Mouse (Mus musculus): ENCODE results near the gene Carns1.
"Not testable (repeated sequence)": the region's sequence is repeated elsewhere in the genome, so short reads cannot be mapped to it uniquely, and the experiment has no call there.

Carns1 gene

DNA sequence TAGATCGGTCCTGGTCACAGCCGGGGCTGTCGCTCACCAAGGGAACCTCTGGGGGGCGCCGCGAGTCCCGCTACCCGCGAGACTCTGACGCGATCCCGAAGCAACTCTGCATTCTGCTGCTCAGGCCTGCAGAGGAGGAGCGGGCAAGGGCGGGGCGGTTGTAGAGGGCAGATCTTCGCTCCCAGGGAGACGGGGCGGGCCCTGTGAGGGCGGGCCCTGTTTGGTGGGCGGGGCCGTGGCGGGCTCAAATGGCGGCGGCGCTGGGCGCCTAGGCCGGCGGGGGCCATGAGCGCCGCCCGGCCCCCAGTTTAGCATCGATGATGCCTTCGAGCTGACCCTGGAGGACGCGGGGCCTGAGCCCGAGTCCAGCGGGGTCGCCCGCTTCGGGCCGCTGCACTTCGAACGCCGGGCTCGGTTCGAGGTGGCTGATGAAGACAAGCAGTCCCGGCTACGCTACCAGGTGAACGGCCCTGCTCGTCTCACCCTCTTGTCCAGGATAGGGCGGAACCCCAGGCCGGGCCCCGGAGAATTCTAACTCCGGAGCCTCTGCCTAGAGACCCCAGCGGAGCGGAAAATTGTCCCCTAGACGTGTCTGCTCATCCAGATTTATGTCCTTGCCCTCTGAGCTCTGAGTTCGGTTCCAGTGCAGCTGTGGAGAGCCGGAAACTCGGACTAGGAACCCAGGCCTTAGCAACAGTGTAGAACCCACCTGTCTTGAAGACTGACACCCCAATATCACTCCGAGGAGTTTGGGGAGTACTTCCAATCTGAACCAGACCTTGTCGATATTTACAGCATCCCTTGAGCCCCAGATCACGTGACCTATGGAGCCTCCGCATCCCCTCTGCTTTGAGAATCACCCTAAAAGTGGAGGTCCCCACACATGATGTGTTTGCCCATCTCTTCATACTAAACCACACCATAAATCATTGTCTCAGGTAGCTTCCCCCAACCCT, 49.3 kb downstream of the Carns1 start, which contains the start of gene Aip:
Gene Aip, minus strand, starts transcription at position 118 of the 956 bp plus-strand sequence.
- peak; percentile 100 for DNase-seq

DNA sequence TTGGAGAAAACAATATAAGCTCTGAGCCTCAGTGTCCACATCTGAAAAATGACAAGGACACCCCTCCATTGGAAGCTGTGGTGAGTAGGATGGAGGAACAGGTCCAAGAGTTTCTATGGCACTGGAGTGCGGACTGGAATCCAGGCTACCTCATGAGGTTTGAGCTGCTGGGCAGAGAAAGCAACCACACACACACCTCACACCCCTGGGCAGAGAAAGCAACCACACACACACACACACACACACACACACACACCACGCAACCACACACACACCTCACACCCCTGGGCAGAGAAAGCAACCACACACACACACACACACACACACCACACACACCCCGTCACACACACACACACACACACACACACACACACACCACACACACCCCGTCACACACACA, 50.0 kb downstream of the Carns1 start:
- DNase-seq = not testable (repeated sequence)

DNA sequence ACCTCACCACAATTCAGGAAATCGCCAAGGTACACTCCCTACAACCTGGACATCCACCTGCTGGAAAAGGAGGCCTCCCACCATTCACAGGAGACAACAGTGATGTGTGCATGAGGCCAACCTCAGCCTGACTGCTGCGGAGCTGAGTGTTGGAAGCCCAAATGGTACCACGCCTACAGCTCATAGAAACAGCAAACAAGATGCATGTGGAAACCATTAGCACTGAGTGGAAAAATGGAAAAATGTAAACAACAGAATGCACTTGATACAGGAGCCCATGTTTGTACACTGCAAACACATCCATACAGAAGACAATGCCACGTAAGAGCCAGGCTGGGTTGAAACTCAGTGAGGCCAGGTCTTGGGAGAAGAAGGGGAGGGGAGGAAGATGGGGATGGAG, 50.8 kb downstream of the Carns1 start:
- no peak for DNase-seq

DNA sequence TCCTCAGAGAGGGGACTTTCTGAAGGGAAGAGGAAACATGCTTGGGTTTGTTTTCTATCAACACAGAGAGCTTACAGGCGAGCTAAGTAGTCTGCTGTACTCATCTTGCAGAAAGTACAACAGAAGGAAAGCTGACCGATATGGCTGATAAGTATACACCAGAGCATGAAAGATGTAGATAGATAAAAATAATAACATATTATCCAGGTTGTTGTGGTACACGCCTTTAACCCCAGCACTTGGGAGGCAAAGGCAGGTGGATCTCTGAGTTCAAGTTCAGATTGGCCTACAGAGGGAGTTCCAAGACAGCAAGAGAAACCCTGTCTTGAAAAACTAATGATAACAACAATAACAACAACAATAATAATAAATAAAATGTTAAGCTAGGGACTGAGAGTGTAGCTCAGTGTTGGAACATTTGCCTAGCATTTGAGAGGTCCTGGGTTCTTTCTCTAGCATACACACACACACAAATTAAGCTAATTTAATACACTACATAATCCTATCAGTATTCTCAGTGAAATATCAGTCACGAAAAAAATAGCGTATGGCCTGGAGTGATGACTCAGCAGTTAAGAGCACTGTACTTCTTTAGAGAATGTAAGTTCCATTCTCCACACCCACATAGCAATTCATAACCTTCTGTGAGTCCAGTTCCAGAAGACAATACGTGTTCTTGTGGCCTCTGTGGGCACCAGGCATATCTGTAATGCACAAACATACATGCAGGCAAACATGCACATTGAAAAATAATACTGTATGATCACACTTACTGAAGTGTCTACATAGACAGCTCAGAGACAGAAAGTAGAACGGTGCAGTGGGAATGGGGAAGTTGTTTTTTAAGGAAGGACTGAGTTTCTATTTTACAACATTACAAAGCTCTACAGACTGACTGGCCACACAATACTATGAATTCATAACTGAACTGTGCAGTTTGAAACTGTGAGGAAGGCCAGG, 52.6 kb downstream of the Carns1 start:
- DNase-seq = no peak

DNA sequence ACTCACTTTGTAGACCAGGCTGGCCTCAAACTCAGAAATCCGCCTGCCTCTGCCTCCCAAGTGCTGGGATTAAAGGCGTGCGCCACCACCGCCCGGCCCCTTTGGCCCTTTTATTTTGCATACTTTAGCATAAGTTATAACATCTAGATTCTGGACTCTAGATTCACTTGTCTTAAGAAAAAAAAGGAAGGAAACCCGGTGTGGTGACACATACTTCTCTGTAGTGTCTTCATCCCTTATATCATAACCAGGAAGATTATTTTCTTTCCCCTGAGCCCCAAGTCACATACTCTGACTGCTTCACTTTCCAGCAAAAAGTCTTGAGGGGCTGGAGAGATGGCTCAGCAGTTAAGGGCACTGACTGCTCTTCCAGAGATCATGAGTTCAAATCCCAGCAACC, 53.4 kb downstream of the Carns1 start:
- DNase-seq = not testable (repeated sequence)

DNA sequence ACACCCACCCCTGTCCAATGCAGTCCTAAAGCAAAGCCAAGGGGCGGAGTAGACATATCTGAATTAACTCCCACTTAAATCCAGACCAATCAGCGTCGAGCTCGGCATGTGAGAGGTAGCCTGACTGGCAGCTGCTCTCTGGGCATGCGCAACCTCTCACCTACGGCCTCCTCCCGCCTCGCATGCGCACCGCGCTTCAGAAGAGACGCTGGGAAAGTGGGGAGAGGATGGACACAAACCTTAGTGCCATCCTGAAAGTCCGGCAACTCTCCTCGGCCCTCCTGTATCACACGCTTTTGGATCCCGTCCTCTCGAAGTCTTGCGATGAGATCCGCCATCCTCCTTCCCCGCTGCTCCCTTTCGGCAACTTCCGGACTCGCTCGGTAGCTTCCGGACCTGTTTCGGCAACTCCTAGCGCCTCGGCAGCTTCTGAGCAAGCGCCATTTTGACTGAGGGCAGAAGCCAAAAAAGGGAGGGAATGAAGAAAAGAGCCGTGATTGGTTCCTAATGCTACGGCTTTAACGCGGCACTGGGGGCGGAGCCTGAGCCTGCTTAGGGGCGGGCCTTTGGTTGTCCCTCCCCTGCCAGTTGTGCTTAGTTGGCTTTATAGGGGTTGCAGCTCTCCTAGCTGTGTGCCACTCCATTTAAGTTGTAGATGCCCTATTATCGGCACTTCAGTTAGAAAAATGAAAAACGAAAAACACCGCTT, 54.0 kb downstream of the Carns1 start:
- DNase-seq = peak; percentile 99

DNA sequence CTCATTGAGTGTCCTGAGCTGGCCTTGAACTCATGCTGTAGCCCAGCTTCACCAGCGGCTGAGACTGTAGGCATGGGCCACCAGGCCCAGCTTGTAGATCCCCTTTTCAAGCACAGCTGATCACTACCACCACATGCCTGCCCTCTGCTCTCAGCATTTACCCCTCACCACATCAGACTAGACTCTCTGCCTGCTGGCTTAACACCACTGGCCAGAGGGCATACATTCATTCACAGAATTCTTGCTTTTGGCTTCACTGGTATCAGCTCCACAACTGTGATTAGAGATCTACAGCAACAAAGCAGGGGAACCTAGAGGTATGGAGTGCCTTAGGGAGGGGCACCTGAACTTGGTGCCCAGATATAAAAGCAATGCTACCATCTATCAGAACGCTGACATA, 54.8 kb downstream of the Carns1 start:
- DNase-seq = no peak

DNA sequence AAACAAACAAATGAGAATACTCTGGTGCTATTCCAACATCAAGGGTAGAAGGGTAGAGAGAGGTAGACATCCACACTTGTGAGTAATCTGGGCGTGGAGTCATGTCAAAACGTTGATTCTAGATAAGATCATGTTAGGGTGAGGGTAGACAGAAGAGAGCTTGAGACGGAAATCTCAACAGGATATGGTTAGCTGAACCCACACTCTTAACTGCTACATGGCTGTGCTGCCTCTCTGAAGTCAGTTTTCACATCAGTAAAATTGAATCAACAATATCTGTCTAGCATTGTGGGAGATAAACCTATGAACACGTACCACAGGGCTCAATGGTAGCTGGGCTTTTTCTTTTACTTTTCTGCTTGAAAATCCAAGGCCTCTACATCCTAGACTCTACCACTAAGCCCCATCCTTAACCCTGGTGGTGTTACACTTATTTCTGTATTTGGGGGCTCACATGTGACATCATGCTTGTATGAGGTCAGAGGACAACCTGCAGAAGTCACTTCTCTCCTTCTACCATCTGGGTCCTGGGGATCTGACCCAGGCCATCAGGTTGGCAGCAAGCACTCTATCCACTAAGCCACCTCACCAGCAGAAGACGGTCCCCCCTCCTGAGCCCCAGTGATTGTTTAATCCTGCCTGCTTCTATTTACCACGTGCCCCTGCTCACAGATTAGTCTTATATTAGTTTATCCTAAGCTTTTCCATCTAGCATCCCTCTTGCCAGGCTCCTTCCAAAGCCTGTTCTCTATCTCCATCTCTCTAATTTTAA, 55.4 kb downstream of the Carns1 start:
- peak; percentile 48 for DNase-seq

DNA sequence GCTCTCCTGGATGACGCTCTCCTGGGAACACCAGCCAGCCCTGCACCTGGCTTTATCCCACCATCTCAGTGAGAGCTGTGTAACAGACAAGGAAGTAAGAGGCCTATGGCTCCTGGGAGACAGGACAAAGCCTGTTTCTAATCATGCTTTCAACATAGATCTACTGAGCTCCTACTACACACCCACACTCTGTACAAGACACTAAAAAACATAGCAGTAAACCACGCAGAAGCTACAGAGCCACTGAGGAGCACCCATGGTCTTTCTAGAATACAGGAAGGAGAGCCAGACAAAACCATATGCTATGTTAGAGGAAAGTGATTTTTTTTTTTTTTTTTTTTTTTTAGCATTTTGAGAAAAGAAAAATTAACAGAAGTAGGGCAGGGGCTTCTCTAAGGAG, 56.9 kb downstream of the Carns1 start:
- no peak for DNase-seq

DNA sequence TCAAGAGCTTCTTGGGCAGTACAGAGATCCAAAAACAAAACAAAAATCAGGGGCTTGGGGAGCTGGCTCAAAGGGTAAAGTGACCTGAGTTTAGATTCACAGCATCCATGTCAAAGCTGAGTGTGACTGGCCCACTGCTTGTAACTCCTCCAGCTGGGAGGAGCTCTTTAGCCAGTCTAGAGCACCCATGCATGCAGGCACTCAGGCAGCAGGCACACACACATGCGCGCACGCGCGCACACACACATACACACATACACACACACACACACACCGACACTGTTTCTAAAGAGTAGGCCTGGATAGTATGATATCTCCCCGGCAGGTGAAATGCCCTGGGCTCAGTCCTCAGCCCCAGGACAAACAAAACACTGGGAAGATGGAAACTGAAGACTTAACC, 58.3 kb downstream of the Carns1 start:
- DNase-seq = no peak

DNA sequence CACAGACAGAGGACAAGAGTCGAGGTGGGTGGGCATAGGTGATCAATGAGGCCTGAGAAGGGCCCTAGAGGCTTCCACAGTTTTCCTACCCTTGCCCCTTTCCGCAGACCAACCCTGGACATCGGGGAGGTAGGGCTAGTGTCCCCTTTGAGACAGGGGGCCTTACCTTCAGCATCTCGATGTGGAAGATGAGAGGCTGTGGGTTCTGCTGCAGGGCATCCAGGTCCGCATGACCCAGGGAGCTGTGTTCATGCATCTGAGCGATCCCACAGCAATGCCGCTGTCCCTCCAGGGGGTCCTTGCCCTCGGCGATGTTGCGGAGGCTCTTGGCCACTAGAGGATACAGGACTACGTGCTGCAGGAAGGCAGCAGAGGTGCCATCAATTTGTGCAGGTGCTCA, 59.5 kb downstream of the Carns1 start:
- DNase-seq = no peak

DNA sequence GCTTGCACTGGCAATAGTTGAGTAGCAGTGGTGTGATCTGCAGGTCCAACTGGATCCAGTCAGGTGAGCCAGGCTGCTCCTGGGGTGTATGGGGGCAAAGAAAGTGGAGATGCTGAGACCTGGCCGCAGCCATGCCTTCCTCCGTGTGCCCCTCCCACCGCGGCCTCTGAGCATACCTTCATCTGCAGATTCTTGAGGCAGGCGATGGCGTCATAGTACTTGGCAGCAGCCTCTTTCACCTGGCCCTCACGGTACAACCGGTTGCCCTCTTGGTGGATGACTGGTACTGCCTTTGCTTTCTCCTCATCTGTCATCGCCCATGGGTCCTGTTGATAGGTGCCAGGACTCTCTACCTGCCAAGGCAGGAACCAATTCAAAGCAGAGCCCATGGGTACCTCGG, 60.1 kb downstream of the Carns1 start:
- no peak for DNase-seq

DNA sequence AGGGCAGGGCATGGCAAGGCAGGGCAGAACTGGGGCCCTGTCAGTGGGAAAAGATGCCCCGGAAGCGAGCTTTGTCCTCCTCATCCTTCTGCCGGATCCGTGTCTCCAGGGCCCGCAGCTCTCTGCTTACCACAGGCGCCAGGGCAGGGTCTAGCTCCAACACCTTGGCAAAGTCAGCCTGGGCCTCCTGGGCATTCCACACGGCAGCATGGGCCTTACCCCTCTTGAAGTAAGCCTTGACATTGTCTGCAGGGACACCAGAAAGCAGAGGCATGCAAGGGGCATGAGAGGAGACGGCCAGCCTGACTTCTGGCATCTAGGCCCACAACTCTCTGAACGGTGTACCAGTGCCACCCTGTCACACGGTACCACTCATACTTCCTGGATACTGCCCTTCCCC, 60.7 kb downstream of the Carns1 start:
- DNase-seq = no peak
